Mouse (Mus musculus) gastrocnemius, adult 2 months (tissue): ENCODE measurements at regions not wholly inside any gene's neighbourhood (a gene's known extent, or its start where the extent isn't known, plus 50 kb on each side); places are given as distances from the start of the nearest gene placed in this dataset.
A peak's percentile ranks its signal among the peaks of the same experiment; 100 is the strongest.

Source experiments
- DNase-seq: peaks from one replicate; pipeline ENCODE4 v3.0.0; 2022
- H3K27ac ChIP-seq: fragments of 200-600 bp; 2 replicates; pipeline ENCODE4 v1.8.1; 2022; ENCODE audit warnings: mild to moderate bottlenecking
- H3K4me3 ChIP-seq: fragments of 200-600 bp; 2 replicates; pipeline ENCODE4 v1.8.1; 2022; ENCODE audit warnings: mild to moderate bottlenecking, moderate library complexity
- CTCF ChIP-seq: fragments of 200-600 bp; IDR thresholded peaks from 2 replicates; pipeline ENCODE4 v1.8.1; 2022; ENCODE audit warnings: antibody characterized with exemption, mild to moderate bottlenecking, moderate library complexity
- intact Hi-C: fragments of 180-260 bp; cut with DNase I; formaldehyde crosslinking; loops from one replicate; pipeline ENCODE4 v1.15.1; 2025

- H3K27ac ChIP-seq: no peak overlapping the region
- no peak overlapping the region for H3K4me3 ChIP-seq
- TF ChIP-seq CTCF: no peak
- no peak for DNase-seq
- intact Hi-C loops: loop anchor here (10.0 kb wide), 1 partner anchor 350 kb away; no protein-coding TSS in a partner anchor
Observed at GRCm38 (mm10) chr2:173454741-173455140, 67.6 kb upstream of the 1700021F07Rik start.

DNA sequence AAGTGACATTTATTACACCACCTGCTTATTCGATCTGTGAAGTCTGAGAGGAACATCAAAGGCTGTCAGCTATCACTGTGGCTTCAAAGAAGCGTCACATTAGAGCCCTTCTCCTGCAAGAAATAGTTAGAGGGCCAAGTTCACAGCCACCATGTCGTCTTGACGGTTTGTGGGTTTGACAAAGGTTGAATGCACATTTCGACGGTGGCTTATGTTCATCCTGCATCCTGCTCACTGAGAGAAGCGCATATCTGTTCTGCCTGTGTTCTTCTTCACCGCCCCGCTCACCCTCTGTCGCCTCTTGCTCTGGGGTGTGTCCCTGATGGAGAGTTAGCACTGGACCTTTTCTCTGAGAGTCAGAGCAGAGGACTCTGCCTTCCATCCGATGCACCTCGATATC is 67.2 kb upstream of the 1700021F07Rik start:
- no peak for DNase-seq
- Histone ChIP-seq H3K27ac (no peak overlapping the region), H3K4me3 (no peak overlapping the region)
- no peak for TF ChIP-seq CTCF
- intact Hi-C loops: loop anchor here (10.0 kb wide), 1 partner anchor 350 kb away; no protein-coding TSS in a partner anchor

DNA sequence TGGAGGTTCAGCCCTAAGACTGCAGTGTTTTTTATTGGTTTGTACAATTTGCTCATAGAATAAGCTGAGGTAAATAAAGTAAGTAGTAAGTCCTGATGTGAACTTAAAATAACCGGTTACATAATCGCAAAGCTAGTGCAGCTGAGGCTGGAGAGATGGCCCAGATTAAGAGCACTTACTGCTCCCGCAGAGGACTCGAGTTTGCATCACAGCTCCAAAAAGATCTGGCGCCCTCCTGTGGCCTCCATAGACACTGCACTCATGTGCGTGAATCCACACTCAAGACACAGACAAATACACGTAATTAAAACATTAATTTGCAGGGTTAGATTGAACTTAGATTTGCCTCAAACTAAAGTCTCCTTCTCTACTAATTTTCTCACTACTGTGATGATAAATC is 66.3 kb upstream of the 1700021F07Rik start:
- intact Hi-C loops: loop anchor here (10.0 kb wide), 1 partner anchor 351 kb away; no protein-coding TSS in a partner anchor
- TF ChIP-seq CTCF: peak; percentile 36; the same call in 1 of the 2 replicates
- no peak for DNase-seq

GRCm38 (mm10) chr2:173456924-173457623 is 65.3 kb upstream of the 1700021F07Rik start:
- intact Hi-C loops: loop anchor here (10.0 kb wide), 1 partner anchor 352 kb away; no protein-coding TSS in a partner anchor
- no peak for TF ChIP-seq CTCF
- Histone ChIP-seq H3K27ac (no peak overlapping the region), H3K4me3 (no peak overlapping the region)
- no peak for DNase-seq

More for the DNA sequence above, 66.3 kb upstream of the 1700021F07Rik start:
- Histone ChIP-seq H3K27ac (no peak overlapping the region), H3K4me3 (no peak overlapping the region)

GRCm38 (mm10) chr2:173457624-173458320 is 64.6 kb upstream of the 1700021F07Rik start:
- no peak for DNase-seq
- H3K27ac ChIP-seq: no peak overlapping the region
- TF ChIP-seq CTCF: no peak

DNA sequence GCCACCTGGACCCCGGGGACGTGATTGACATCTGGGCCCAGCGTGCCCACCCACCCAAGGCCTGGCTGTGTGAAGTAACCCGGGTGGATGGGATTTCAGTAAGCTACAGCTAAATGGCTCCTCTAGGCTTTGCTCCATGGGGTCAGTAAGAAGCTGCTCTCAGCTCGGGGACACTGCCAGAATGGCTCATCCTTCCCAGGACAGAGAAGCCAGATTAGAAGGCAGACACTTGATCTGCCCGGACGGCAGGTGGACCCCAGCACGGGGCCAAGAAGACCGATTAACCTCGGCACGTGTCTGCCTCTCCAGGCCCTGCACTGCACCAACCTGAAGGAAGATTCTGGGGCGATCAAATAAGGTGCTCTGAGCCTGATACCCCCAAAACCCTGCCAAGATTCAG is 63.5 kb upstream of the 1700021F07Rik start:
- Histone ChIP-seq H3K4me3 (no peak overlapping the region), H3K27ac (no peak overlapping the region)
- intact Hi-C loops: loop anchor here (10.0 kb wide), 1 partner anchor 354 kb away; no protein-coding TSS in a partner anchor
- DNase-seq: no peak
- no peak for TF ChIP-seq CTCF

More at GRCm38 (mm10) chr2:173457624-173458320, 64.6 kb upstream of the 1700021F07Rik start:
- intact Hi-C loops: loop anchor here (10.0 kb wide), 1 partner anchor 353 kb away; no protein-coding TSS in a partner anchor
- no peak overlapping the region for H3K4me3 ChIP-seq

DNA sequence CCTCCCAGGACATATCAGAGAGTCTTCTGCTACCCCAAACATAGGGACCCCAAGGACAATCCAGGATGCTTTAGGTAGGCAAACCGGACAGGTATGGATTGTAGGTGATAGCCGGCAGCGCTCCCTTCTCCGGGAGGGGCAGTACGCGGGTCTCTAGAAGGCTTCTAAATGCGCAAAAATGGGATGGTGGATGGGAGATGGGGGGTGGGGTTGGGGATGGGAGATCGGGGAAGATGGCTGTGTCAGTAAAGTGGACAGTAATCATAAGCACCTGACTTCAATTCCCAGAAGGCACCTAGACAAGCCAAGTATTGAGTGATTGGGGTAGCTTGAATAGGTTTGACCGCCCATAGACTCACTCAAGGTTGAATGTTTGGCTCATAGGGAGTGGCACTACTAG is 59.1 kb upstream of the 1700021F07Rik start:
- DNase-seq: no peak
- intact Hi-C loops: no loop called here
- TF ChIP-seq CTCF: no peak

GRCm38 (mm10) chr2:173464562-173464961 is 57.8 kb upstream of the 1700021F07Rik start:
- intact Hi-C loops: no loop called here
- Histone ChIP-seq H3K4me3 (no peak overlapping the region), H3K27ac (no peak overlapping the region)
- TF ChIP-seq CTCF: no peak
- no peak for DNase-seq

More for the DNA sequence above, 59.1 kb upstream of the 1700021F07Rik start:
- no peak overlapping the region for H3K27ac ChIP-seq
- H3K4me3 ChIP-seq: no peak overlapping the region

GRCm38 (mm10) chr2:173465006-173465620 is 57.3 kb upstream of the 1700021F07Rik start:
- no peak overlapping the region for H3K4me3 ChIP-seq
- intact Hi-C loops: no loop called here
- DNase-seq: no peak
- no peak for TF ChIP-seq CTCF
- no peak overlapping the region for H3K27ac ChIP-seq

- Histone ChIP-seq H3K4me3 (no peak overlapping the region), H3K27ac (no peak overlapping the region)
- no peak for DNase-seq
- no peak for TF ChIP-seq CTCF
- intact Hi-C loops: no loop called here
Observed at GRCm38 (mm10) chr2:173468136-173468535, 54.2 kb upstream of the 1700021F07Rik start.

GRCm38 (mm10) chr2:173469756-173470155 is 52.6 kb upstream of the 1700021F07Rik start:
- Histone ChIP-seq H3K4me3 (no peak overlapping the region), H3K27ac (no peak overlapping the region)
- intact Hi-C loops: no loop called here
- TF ChIP-seq CTCF: no peak
- no peak for DNase-seq
